Mouse (Mus musculus): ENCODE results near the gene Zfp748. TPM values are rescaled to one million over a fixed set of nuclear protein-coding genes. Genes with fewer than 3 reads are reported as not detected.

The Zfp748 gene
- polyA plus RNA-seq, 1 experiment = 0.68 TPM

DNA sequence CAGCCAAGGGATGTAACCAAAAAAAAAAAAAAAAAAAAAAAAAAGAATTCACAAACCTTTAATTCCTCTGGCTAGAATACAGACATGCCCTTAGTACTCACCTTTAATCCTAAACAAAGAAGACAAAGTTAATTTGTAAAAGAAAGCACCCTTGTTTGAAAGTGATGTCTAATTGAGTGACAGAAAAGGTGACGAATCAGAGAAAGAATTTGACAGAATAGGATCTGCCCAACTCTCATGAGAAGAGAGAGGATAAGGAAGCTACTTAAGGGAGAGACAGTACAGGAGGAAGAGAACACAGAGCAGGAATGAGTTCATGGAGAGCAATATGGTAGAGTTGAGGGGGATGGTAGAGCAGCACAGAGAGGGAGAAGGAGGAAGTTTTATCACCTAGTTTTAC, 58.0 kb downstream of the Zfp748 start:
- Histone ChIP-seq H3K27me3 (ENCODE audit: control insufficient read depth, insufficient read depth, insufficient read length) (no peaks in the 10 kb centered on the region), H3K4me2 (ENCODE audit: low read depth) (no peak overlapping the region), H3K36me3 (ENCODE audit: control insufficient read depth, insufficient read depth) (peaks cover 33% of the 10 kb centered on the region), H3K79me2 (ENCODE audit: control insufficient read depth, insufficient read depth) (no peaks in the 10 kb centered on the region), H3K4me3 (no peak overlapping the region), H3ac (ENCODE audit: control insufficient read depth, insufficient read length) (no peak overlapping the region)
- TF ChIP-seq POLR2A (IDR thresholded peaks at IDR 0.05; ENCODE audit: insufficient read length, low read depth) (no peak), TCF12 (IDR thresholded peaks at IDR 0.05; ENCODE audit: insufficient read depth, poor library complexity, severe bottlenecking) (no peak), SRF (IDR thresholded peaks at IDR 0.05; ENCODE audit: control insufficient read depth, insufficient read length, low read depth) (no peak), CEBPB (IDR thresholded peaks at IDR 0.05; ENCODE audit: insufficient read depth, poor library complexity, severe bottlenecking) (no peak), TCF3 (IDR thresholded peaks at IDR 0.05; ENCODE audit: insufficient read length, low read depth) (no peak), REST (IDR thresholded peaks at IDR 0.05; ENCODE audit: insufficient read depth, insufficient read length) (no peak), POLR2AphosphoS2 (IDR thresholded peaks at IDR 0.05; ENCODE audit: insufficient read length, low read depth) (no peak), MYOG (IDR thresholded peaks at IDR 0.05; ENCODE audit: control insufficient read depth in 1 of 3, insufficient read depth in 1 of 3, insufficient read length in 2 of 3, low read depth in 2 of 3) (no peak), MYOD1 (IDR thresholded peaks at IDR 0.05; ENCODE audit: control insufficient read depth in 1 of 3, insufficient read length in 2 of 3, low read depth in 2 of 3) (no peak), USF1 (IDR thresholded peaks at IDR 0.05; ENCODE audit: low read depth) (no peak), E2F4 (IDR thresholded peaks at IDR 0.05; ENCODE audit: insufficient read depth) (no peak), MAX (IDR thresholded peaks at IDR 0.05; ENCODE audit: low read depth) (no peak)

Other genes starting within 250 kb of the Zfp748 start
- gene Zfp457, start 247.3 kb downstream of the Zfp748 start, polyA plus RNA-seq (2012; fragmentation: generic; extraction: Trizol) = 0.10 TPM
- 0.48 TPM for gene Zfp595, start 221.3 kb downstream of the Zfp748 start, polyA plus RNA-seq (2012; fragmentation: generic; extraction: Trizol)
- gene Gm28044, start 193.3 kb downstream of the Zfp748 start, polyA plus RNA-seq (2012; fragmentation: generic; extraction: Trizol) = 1.3 TPM
- 0.12 TPM for gene Zfp953, start 193.2 kb downstream of the Zfp748 start, polyA plus RNA-seq (2012; fragmentation: generic; extraction: Trizol)
- gene Gm28041, start 178.1 kb downstream of the Zfp748 start, polyA plus RNA-seq (2012; fragmentation: generic; extraction: Trizol) = 1.0 TPM
- 0.04 TPM for gene Zfp456, start 178.0 kb downstream of the Zfp748 start, polyA plus RNA-seq (2012; fragmentation: generic; extraction: Trizol)
- 1.1 TPM for gene Zfp429, start 154.0 kb downstream of the Zfp748 start, polyA plus RNA-seq (2012; fragmentation: generic; extraction: Trizol)
- not detected for gene Zfp459, start 132.4 kb downstream of the Zfp748 start, polyA plus RNA-seq (2012; fragmentation: generic; extraction: Trizol)
- 1.4 TPM for gene Zfp874a, start 102.2 kb downstream of the Zfp748 start, polyA plus RNA-seq (2012; fragmentation: generic; extraction: Trizol)
- gene Zfp874b, start 69.6 kb downstream of the Zfp748 start, polyA plus RNA-seq (2012; fragmentation: generic; extraction: Trizol) = 1.8 TPM
- 1.6 TPM for gene Zfp58, start 53.3 kb downstream of the Zfp748 start, polyA plus RNA-seq (2012; fragmentation: generic; extraction: Trizol)
- gene Gm26965, start 27.7 kb downstream of the Zfp748 start, polyA plus RNA-seq (2012; fragmentation: generic; extraction: Trizol) = not detected
- gene Zfp87, start 27.7 kb downstream of the Zfp748 start, polyA plus RNA-seq (2012; fragmentation: generic; extraction: Trizol) = 18.0 TPM
- gene Zfp729b, start 55.9 kb upstream of the Zfp748 start, polyA plus RNA-seq (2012; fragmentation: generic; extraction: Trizol) = 0.86 TPM
- gene Gm49345, start 83.9 kb upstream of the Zfp748 start, polyA plus RNA-seq (2012; fragmentation: generic; extraction: Trizol) = 0.30 TPM
- gene Zfp729a, start 84.0 kb upstream of the Zfp748 start, polyA plus RNA-seq (2012; fragmentation: generic; extraction: Trizol) = 0.88 TPM
- gene Zfp738, start 133.2 kb upstream of the Zfp748 start, polyA plus RNA-seq (2012; fragmentation: generic; extraction: Trizol) = 0.52 TPM
- 1.3 TPM for gene Zfp65, start 175.3 kb upstream of the Zfp748 start, polyA plus RNA-seq (2012; fragmentation: generic; extraction: Trizol)
- gene Zfp85, start 201.4 kb upstream of the Zfp748 start, polyA plus RNA-seq (2012; fragmentation: generic; extraction: Trizol) = 0.66 TPM
- 0.08 TPM for gene Zfp493, start 225.9 kb upstream of the Zfp748 start, polyA plus RNA-seq (2012; fragmentation: generic; extraction: Trizol)

Measured in myocyte (in vitro differentiated cells).